Mouse (Mus musculus) gastrocnemius, adult 2 months (tissue): ENCODE measurements around the gene Neo1. TPM values are rescaled to one million over a fixed set of nuclear protein-coding genes. Genes with fewer than 3 reads are reported as not detected.
"Not testable (repeated sequence)": the region's sequence is repeated elsewhere in the genome, so short reads cannot be mapped to it uniquely, and the experiment has no call there.

ENCODE experiments used
- DNase-seq: peaks from one replicate; pipeline ENCODE4 v3.0.0; 2022
- H3K27ac ChIP-seq: fragments of 200-600 bp; 2 replicates; pipeline ENCODE4 v1.8.1; 2022; ENCODE audit warnings: mild to moderate bottlenecking
- H3K4me3 ChIP-seq: fragments of 200-600 bp; 2 replicates; pipeline ENCODE4 v1.8.1; 2022; ENCODE audit warnings: mild to moderate bottlenecking, moderate library complexity
- CTCF ChIP-seq: fragments of 200-600 bp; IDR thresholded peaks from 2 replicates; pipeline ENCODE4 v1.8.1; 2022; ENCODE audit warnings: antibody characterized with exemption, mild to moderate bottlenecking, moderate library complexity
- intact Hi-C: fragments of 180-260 bp; cut with DNase I; formaldehyde crosslinking; loops from one replicate; pipeline ENCODE4 v1.15.1; 2025
- total RNA-seq, 2 experiments: library from RNA; stranded (reverse); gene quantifications; 2 replicates each; pipeline ENCODE4 v1.2.3; 2021

Gene Neo1
- total RNA-seq, 2 experiments from 2014 or later = 30.2 to 34.2 TPM

DNA sequence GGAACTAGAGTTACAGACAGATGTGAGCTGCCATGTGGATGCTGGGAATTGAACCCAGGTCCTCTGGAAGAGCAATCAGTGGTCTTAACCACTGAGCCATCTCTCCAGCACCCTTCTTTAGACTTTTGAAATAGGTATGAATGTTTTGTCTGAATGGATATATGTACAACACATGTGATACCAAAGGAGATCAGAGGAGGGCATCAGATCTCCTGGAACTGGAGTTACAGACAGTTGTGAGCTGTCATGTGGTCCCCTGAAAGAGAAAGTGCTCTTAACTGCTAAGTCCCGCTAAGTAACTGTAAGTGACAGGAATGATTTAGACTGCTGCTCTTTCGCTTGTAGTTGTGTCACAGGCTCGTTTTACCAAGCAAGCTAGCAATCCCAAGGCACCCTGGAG, 80.7 kb downstream of the Neo1 start:
- no peak for DNase-seq
- peak overlapping the region; percentile 40 for H3K4me3 ChIP-seq
- intact Hi-C loops = no loop called here
- H3K27ac ChIP-seq = 0 out of 2 replicates have a peak overlapping the region, but pooled peaks have one; percentile 44
- peak; percentile 35 for TF ChIP-seq CTCF

DNA sequence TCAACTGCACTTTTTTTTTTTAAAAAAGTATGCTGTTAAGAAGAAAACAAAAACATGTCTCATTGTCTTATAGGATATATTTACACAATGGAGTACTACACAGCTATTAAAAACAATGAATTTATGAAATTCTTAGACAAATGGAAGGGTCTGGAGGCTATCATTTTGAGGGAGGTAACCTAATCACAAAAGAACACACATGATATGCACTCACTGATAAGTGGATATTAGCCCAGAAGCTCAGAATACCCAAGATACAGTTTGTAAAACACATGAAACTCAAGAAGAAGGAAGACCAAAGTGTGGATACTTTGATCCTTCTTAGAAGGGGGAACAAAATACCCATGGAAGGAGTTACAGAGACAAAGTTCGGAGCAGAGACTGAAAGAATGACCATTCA, 90.3 kb downstream of the Neo1 start:
- H3K4me3 ChIP-seq, intact Hi-C loops, DNase-seq, H3K27ac ChIP-seq: not testable (repeated sequence)

- intact Hi-C loops = no loop called here
- no peak for DNase-seq
- no peak overlapping the region for H3K27ac ChIP-seq
- no peak overlapping the region for H3K4me3 ChIP-seq
- no peak for TF ChIP-seq CTCF
Observed at GRCm38 (mm10) chr9:58934776-58935175, 101.5 kb downstream of the Neo1 start.

DNA sequence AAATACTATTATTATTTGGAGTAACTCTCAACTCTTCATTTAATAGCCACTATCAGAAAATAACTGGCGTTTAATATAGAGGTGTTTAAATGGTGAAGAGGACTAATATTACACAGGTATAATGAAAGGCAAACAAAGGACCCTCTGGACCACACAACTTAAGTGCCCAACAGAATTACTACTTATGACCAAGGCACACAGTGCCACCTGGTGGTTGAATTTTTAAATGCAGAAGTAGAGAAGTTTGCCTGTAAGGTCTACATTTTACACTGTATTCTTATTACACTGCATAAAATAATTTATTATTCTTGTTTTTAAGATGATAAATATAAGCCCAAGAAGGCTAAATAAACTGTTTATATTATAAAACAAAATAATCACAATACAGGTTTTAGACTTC, 108.1 kb downstream of the Neo1 start:
- intact Hi-C loops = no loop called here

DNA sequence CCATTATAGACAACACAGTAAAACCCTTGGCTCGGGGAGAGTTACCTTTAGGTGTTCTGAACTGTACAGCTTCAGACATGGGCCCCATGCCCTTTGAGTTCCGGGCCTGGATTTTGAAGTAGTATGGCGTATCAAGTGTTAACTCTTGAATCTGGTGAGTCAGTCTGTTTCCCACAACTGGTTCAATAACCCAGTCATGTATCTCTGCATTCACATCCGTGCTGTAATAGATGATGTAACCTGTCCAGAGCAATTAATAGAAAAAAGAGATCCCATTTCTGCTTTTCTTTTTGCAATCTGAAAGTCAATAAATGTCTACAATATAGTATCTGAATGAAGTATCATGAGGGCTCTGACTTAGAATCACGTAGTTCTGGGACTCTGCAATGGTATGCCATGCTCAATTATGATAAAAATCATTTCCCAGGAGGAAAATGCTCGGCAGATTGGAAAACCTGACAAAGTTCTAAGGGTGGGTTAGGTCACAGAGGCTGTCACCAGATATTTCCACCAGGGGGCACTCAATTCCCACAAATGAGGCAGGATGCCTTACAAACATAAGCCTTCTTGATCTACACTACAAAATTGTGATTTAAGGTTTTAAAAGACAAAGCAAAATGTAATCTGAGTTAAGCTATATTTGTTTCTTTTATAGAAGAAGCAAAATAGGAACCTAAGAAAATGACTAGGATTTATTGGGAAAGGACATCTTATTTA, 133.2 kb downstream of the Neo1 start:
- no peak overlapping the region for H3K27ac ChIP-seq
- peak; percentile 82 for TF ChIP-seq CTCF
- no peak overlapping the region for H3K4me3 ChIP-seq
- DNase-seq = peak; percentile 50
- intact Hi-C loops = loop anchor here (2.0 to 10.0 kb wide), 2 partner anchors 380 to 682 kb away; no protein-coding TSS in a partner anchor

More for the DNA sequence above, 108.1 kb downstream of the Neo1 start:
- Histone ChIP-seq H3K4me3 (no peak overlapping the region), H3K27ac (no peak overlapping the region)
- TF ChIP-seq CTCF = peak; percentile 86
- DNase-seq = no peak

- no peak for TF ChIP-seq CTCF
- no peak for DNase-seq
- no peak overlapping the region for H3K27ac ChIP-seq
- intact Hi-C loops = loop anchor here (10.0 kb wide), 1 partner anchor 685 kb away; no protein-coding TSS in a partner anchor
- H3K4me3 ChIP-seq = no peak overlapping the region
Observed at GRCm38 (mm10) chr9:58899602-58900001, 136.6 kb downstream of the Neo1 start.

DNA sequence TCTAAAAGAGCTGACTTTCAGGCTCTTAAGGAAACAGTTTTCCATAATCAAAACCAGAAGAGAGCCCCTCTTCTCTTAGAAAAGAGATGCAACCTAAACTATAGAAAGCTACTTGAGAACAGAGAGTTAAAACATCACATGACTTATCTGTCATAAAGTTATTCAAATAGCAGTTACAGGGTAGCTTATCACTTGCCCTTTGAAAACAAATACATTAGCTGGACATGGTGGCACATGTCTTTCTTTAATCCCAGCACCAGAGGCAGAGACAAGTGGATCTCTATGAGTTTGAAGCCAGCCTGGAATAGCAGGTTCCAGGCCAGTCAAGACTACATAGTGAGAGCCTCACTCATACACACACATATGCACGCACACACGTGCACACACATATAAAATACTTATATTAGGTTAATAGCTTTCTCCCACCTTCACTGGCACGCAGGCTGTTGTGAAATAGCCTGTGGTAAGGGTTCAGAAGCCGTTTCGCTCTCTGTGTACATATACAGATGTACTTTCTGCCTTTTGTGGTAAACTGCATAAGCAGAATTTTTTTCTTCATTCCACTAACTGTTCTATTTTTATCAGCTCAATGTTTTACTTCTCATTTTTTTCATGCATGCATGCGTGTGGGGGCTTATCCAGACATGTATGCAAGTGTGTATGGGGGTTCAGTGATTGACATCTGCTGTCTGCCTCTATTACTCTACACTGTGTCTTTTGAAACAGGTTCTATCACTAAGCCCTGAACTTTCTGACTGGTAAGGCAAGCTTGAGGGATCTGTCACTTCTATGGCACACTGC, 144.2 kb downstream of the Neo1 start:
- intact Hi-C loops = no loop called here
- TF ChIP-seq CTCF = no peak
- H3K27ac ChIP-seq = no peak overlapping the region

GRCm38 (mm10) chr9:58890893-58891292, 145.3 kb downstream of the Neo1 start:
- no peak overlapping the region for H3K27ac ChIP-seq
- intact Hi-C loops = no loop called here

More for the DNA sequence above, 144.2 kb downstream of the Neo1 start:
- H3K4me3 ChIP-seq = no peak overlapping the region
- no peak for DNase-seq

DNA sequence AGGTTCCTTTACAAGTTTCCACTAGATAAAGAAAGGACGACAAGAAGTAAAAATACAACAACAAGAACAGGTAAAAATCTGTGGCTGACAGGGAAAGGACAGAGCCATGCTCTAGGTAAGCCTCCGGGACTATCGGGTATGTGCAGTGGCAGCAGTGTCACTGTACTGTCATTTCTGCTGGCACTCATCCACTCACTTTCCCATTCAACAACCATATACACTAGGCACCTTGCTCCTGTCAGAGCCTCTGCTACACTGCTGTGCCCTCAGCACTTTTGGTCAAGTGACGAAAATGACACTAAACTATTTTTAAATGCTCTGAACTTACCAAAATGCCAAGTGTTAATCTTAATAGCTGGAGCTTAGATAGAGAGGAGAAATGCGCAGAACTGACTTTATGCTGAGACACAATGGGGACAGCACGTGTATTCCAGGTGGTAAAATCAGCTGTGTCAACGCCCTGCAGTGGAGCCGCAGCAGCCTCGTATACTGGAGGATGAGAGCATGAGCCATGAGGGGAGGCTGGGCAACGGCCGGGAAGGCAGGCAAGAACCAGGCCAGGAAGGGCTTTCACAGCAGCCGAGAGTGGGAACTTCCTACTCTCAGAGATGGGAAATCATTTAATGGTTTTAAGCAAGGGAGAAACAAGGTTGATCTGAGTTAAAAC, 146.3 kb downstream of the Neo1 start:
- TF ChIP-seq CTCF = no peak
- Histone ChIP-seq H3K4me3 (no peak overlapping the region), H3K27ac (no peak overlapping the region)
- no peak for DNase-seq
- intact Hi-C loops = no loop called here

More at GRCm38 (mm10) chr9:58890893-58891292, 145.3 kb downstream of the Neo1 start:
- no peak for TF ChIP-seq CTCF
- no peak overlapping the region for H3K4me3 ChIP-seq
- no peak for DNase-seq

GRCm38 (mm10) chr9:58882686-58883085, 153.6 kb downstream of the Neo1 start:
- no peak for DNase-seq
- H3K27ac ChIP-seq = no peak overlapping the region
- no peak overlapping the region for H3K4me3 ChIP-seq
- TF ChIP-seq CTCF = no peak
- intact Hi-C loops = no loop called here

DNA sequence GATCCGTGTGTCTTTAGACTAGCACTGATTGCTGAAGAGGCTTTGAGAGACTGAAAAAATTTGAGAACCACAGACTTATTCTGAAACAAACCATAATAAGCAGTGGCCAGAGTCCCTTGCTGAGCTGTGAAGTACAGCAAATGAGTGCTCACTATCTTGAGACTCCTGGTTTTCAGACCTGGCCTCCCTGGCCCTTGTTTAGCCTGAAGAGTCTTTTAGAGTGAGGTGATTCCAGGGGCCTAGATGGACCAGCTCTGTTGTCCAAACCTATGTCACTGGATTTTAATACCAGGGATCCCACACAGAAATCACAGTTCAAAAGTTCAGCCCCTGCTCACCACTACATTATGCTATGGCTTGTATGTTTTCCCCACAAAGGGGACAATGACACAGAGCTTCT, 156.4 kb downstream of the Neo1 start:
- DNase-seq = no peak

GRCm38 (mm10) chr9:58876946-58877625, 159.2 kb downstream of the Neo1 start:
- intact Hi-C loops = loop anchor here (10.0 kb wide), 2 partner anchors 102 to 332 kb away; no protein-coding TSS in a partner anchor
- TF ChIP-seq CTCF = no peak

More for the DNA sequence above, 156.4 kb downstream of the Neo1 start:
- intact Hi-C loops = loop anchor here (10.0 kb wide), 2 partner anchors 105 to 335 kb away; no protein-coding TSS in a partner anchor
- Histone ChIP-seq H3K27ac (no peak overlapping the region), H3K4me3 (no peak overlapping the region)
- TF ChIP-seq CTCF = no peak

More at GRCm38 (mm10) chr9:58876946-58877625, 159.2 kb downstream of the Neo1 start:
- Histone ChIP-seq H3K4me3 (no peak overlapping the region), H3K27ac (no peak overlapping the region)
- DNase-seq = no peak
